Mouse (Mus musculus): ENCODE data around the gene Gm3336. TPM values are rescaled to one million over a fixed set of nuclear protein-coding genes. Genes with fewer than 3 reads are reported as not detected.

Gene Gm3336
- polyA plus RNA-seq (2015; fragmentation: Illumina TruSeq; extraction: RNeasy Lipid Tissue Mini Kit (QIAGEN cat#74804); ENCODE audit: low read depth, low replicate concordance): not detected

GRCm38 (mm10) chr8:70718297-70718696, at the start of gene Gm3336:
Gene Gm3336, plus strand, starts transcription at chr8:70718543.

GRCm38 (mm10) chr8:70673079-70673856, 45.1 kb upstream of the Gm3336 start, which contains the start of gene Lsm4:
Gene Lsm4, plus strand, starts transcription at chr8:70673248.

DNA sequence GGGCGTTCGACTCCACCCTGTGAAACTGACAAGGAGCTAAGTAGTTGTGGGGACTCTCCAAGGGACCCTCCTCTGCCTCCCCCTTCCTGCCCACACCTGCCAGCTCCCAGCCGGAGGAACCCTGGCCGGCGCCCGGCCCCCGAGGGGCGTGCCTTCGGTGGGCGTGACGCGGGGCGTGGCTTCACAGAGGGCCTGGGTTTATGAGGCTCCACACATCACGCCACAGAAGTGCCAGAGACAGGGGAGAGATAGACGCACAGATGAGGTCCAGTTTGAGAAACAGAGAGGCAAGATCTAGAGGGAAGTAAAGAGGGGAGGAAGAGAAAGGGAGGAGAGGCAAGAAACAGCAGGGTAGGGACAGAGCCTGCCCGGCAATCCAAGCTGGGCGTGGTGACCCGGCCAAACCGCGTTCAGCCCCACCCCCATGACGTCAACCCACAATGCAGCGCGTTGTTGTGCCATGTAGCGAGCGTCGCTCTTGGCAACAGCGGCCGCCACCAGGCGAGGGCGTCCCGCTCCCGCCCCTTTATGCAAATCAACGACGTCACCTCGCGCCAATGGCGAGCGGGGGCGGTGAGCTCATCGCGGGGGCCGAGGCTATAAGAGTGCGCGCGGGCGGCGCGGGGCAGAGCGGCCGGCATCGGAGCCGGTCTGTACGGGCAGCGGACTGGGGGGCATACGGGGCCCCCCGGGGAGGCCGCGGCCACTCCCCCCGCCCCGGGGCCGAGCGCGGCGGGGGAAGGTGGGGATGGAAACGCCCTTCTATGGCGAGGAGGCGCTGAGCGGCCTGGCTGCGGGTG, 19.8 kb upstream of the Gm3336 start, which contains the start of gene Jund:
Gene Jund (plus strand): TSS at position 640 of the 800 bp plus-strand sequence.

GRCm38 (mm10) chr8:70703287-70703686, 15.1 kb upstream of the Gm3336 start, which contains the start of gene Iqcn:
Gene Iqcn, plus strand, starts transcription at chr8:70703457.

DNA sequence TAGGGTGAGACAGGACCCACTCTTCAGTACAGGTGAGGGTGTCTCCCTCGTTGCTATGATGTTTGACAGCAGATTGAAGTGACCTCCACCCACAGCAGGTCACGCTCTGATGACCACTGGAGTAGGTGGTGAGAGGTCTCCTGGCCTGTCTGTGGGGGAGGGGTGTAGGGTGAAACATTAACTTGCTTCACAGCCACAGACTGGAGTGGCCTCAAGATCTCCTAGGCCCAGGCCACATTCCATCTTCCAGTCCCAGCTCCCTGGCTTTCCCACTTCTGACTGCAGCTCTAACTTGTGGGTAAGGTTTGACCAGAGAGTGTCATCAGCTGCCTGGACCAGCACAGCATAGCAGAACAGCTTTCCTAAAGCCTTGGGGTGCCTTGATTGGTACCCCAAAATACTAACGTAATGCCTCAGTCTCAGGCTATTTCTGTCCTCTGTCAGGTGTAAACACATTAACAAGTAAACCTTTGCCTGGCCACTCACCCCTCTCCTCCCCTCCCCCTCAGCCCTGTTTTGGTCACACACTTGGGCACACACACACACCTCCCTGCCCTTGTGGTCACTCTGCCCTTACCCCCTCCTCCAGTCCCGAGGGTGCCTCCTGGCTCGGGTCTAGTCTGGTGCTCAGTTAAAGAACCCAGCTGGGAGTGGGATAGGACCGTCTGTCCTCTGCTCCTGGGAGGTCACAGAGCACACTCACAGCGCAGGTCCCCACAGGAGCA, 5.3 kb downstream of the Gm3336 start, which contains the start of gene Pde4c:
Gene Pde4c (plus strand): TSS at position 235 of the 725 bp plus-strand sequence.

GRCm38 (mm10) chr8:70754043-70754870, 35.9 kb downstream of the Gm3336 start, which contains the start of gene Rab3a:
Gene Rab3a, plus strand, starts transcription at chr8:70754679.

DNA sequence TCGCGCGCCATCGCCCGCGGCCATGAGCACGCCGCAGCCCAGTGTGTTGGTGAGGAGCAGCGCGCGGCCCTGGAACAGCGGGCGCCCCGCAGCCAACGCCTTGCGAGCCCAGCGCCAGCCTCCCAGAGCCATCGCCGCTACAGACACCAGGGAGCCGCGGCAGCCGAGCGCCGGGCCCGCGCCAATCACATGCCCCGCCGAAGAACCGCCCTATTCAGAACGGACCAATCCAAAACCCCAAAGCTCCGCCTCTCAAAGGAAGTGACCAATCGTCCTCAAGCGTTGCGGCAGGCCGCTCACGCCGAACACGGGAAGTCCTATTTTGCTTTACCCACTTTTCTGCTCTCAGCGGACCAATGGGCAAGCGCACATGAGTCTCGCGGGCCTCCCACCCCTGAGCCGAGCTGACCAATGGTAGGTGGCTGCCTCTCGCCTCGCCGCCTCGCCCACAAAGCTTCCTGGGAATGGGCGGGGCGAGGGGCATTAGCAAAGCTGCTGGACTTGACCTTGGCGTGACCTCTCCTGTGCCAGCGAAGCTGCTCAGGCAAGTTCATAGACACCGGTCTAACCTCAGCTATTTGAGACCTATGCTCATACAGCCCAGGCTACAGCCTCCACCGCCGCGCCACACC, 42.5 kb downstream of the Gm3336 start, which contains the start of gene Mpv17l2:
Gene Mpv17l2 (minus strand): TSS at position 172 of the 632 bp plus-strand sequence.

Other genes with a start within 250 kb of the Gm3336 start
- gene Klhl26, start 241.6 kb upstream of the Gm3336 start, polyA plus RNA-seq (2015; fragmentation: Illumina TruSeq; extraction: RNeasy Lipid Tissue Mini Kit (QIAGEN cat#74804); ENCODE audit: low read depth, low replicate concordance): 33.9 TPM
- gene Tmem59l, start 231.2 kb upstream of the Gm3336 start, polyA plus RNA-seq (2015; fragmentation: Illumina TruSeq; extraction: RNeasy Lipid Tissue Mini Kit (QIAGEN cat#74804); ENCODE audit: low read depth, low replicate concordance): 410 TPM
- 5.2 TPM for gene Crlf1, start 225.4 kb upstream of the Gm3336 start, polyA plus RNA-seq (2015; fragmentation: Illumina TruSeq; extraction: RNeasy Lipid Tissue Mini Kit (QIAGEN cat#74804); ENCODE audit: low read depth, low replicate concordance)
- 129 TPM for gene Rex1bd, start 211.8 kb upstream of the Gm3336 start, polyA plus RNA-seq (2015; fragmentation: Illumina TruSeq; extraction: RNeasy Lipid Tissue Mini Kit (QIAGEN cat#74804); ENCODE audit: low read depth, low replicate concordance)
- gene Uba52, start 207.7 kb upstream of the Gm3336 start, polyA plus RNA-seq (2015; fragmentation: Illumina TruSeq; extraction: RNeasy Lipid Tissue Mini Kit (QIAGEN cat#74804); ENCODE audit: low read depth, low replicate concordance): 1,689 TPM
- 487 TPM for gene Fkbp8, start 190.8 kb upstream of the Gm3336 start, polyA plus RNA-seq (2015; fragmentation: Illumina TruSeq; extraction: RNeasy Lipid Tissue Mini Kit (QIAGEN cat#74804); ENCODE audit: low read depth, low replicate concordance)
- 57.3 TPM for gene Kxd1, start 190.6 kb upstream of the Gm3336 start, polyA plus RNA-seq (2015; fragmentation: Illumina TruSeq; extraction: RNeasy Lipid Tissue Mini Kit (QIAGEN cat#74804); ENCODE audit: low read depth, low replicate concordance)
- 12.0 TPM for gene Ell, start 179.1 kb upstream of the Gm3336 start, polyA plus RNA-seq (2015; fragmentation: Illumina TruSeq; extraction: RNeasy Lipid Tissue Mini Kit (QIAGEN cat#74804); ENCODE audit: low read depth, low replicate concordance)
- 38.2 TPM for gene Isyna1, start 124.2 kb upstream of the Gm3336 start, polyA plus RNA-seq (2015; fragmentation: Illumina TruSeq; extraction: RNeasy Lipid Tissue Mini Kit (QIAGEN cat#74804); ENCODE audit: low read depth, low replicate concordance)
- 179 TPM for gene Ssbp4, start 109.7 kb upstream of the Gm3336 start, polyA plus RNA-seq (2015; fragmentation: Illumina TruSeq; extraction: RNeasy Lipid Tissue Mini Kit (QIAGEN cat#74804); ENCODE audit: low read depth, low replicate concordance)
- 0.85 TPM for gene Lrrc25, start 102.4 kb upstream of the Gm3336 start, polyA plus RNA-seq (2015; fragmentation: Illumina TruSeq; extraction: RNeasy Lipid Tissue Mini Kit (QIAGEN cat#74804); ENCODE audit: low read depth, low replicate concordance)
- gene Gdf15, start 86.1 kb upstream of the Gm3336 start, polyA plus RNA-seq (2015; fragmentation: Illumina TruSeq; extraction: RNeasy Lipid Tissue Mini Kit (QIAGEN cat#74804); ENCODE audit: low read depth, low replicate concordance): not detected
- 14.7 TPM for gene Pgpep1, start 58.2 kb upstream of the Gm3336 start, polyA plus RNA-seq (2015; fragmentation: Illumina TruSeq; extraction: RNeasy Lipid Tissue Mini Kit (QIAGEN cat#74804); ENCODE audit: low read depth, low replicate concordance)
- 72.2 TPM for gene Lsm4, start 45.3 kb upstream of the Gm3336 start, polyA plus RNA-seq (2015; fragmentation: Illumina TruSeq; extraction: RNeasy Lipid Tissue Mini Kit (QIAGEN cat#74804); ENCODE audit: low read depth, low replicate concordance)
- 82.5 TPM for gene Jund, start 19.6 kb upstream of the Gm3336 start, polyA plus RNA-seq (2015; fragmentation: Illumina TruSeq; extraction: RNeasy Lipid Tissue Mini Kit (QIAGEN cat#74804); ENCODE audit: low read depth, low replicate concordance)
- 0.09 TPM for gene Iqcn, start 15.1 kb upstream of the Gm3336 start, polyA plus RNA-seq (2015; fragmentation: Illumina TruSeq; extraction: RNeasy Lipid Tissue Mini Kit (QIAGEN cat#74804); ENCODE audit: low read depth, low replicate concordance)
- gene Pde4c, start 5.2 kb downstream of the Gm3336 start, polyA plus RNA-seq (2015; fragmentation: Illumina TruSeq; extraction: RNeasy Lipid Tissue Mini Kit (QIAGEN cat#74804); ENCODE audit: low read depth, low replicate concordance): 2.8 TPM
- 913 TPM for gene Rab3a, start 36.1 kb downstream of the Gm3336 start, polyA plus RNA-seq (2015; fragmentation: Illumina TruSeq; extraction: RNeasy Lipid Tissue Mini Kit (QIAGEN cat#74804); ENCODE audit: low read depth, low replicate concordance)
- gene Mpv17l2, start 42.4 kb downstream of the Gm3336 start, polyA plus RNA-seq (2015; fragmentation: Illumina TruSeq; extraction: RNeasy Lipid Tissue Mini Kit (QIAGEN cat#74804); ENCODE audit: low read depth, low replicate concordance): 36.8 TPM
- 83.0 TPM for gene Pik3r2, start 58.2 kb downstream of the Gm3336 start, polyA plus RNA-seq (2015; fragmentation: Illumina TruSeq; extraction: RNeasy Lipid Tissue Mini Kit (QIAGEN cat#74804); ENCODE audit: low read depth, low replicate concordance)
- 175 TPM for gene Mast3, start 86.5 kb downstream of the Gm3336 start, polyA plus RNA-seq (2015; fragmentation: Illumina TruSeq; extraction: RNeasy Lipid Tissue Mini Kit (QIAGEN cat#74804); ENCODE audit: low read depth, low replicate concordance)
- 0.67 TPM for gene Il12rb1, start 89.9 kb downstream of the Gm3336 start, polyA plus RNA-seq (2015; fragmentation: Illumina TruSeq; extraction: RNeasy Lipid Tissue Mini Kit (QIAGEN cat#74804); ENCODE audit: low read depth, low replicate concordance)
- 17.6 TPM for gene Arrdc2, start 121.2 kb downstream of the Gm3336 start, polyA plus RNA-seq (2015; fragmentation: Illumina TruSeq; extraction: RNeasy Lipid Tissue Mini Kit (QIAGEN cat#74804); ENCODE audit: low read depth, low replicate concordance)
- gene Kcnn1, start 144.7 kb downstream of the Gm3336 start, polyA plus RNA-seq (2015; fragmentation: Illumina TruSeq; extraction: RNeasy Lipid Tissue Mini Kit (QIAGEN cat#74804); ENCODE audit: low read depth, low replicate concordance): 16.4 TPM
- gene Ccdc124, start 155.4 kb downstream of the Gm3336 start, polyA plus RNA-seq (2015; fragmentation: Illumina TruSeq; extraction: RNeasy Lipid Tissue Mini Kit (QIAGEN cat#74804); ENCODE audit: low read depth, low replicate concordance): 106 TPM
- gene Slc5a5, start 174.2 kb downstream of the Gm3336 start, polyA plus RNA-seq (2015; fragmentation: Illumina TruSeq; extraction: RNeasy Lipid Tissue Mini Kit (QIAGEN cat#74804); ENCODE audit: low read depth, low replicate concordance): 14.2 TPM
- 1,083 TPM for gene Rpl18a, start 178.9 kb downstream of the Gm3336 start, polyA plus RNA-seq (2015; fragmentation: Illumina TruSeq; extraction: RNeasy Lipid Tissue Mini Kit (QIAGEN cat#74804); ENCODE audit: low read depth, low replicate concordance)
- gene Map1s, start 187.4 kb downstream of the Gm3336 start, polyA plus RNA-seq (2015; fragmentation: Illumina TruSeq; extraction: RNeasy Lipid Tissue Mini Kit (QIAGEN cat#74804); ENCODE audit: low read depth, low replicate concordance): 25.7 TPM